Mouse (Mus musculus) heart, embryonic 15.5 days (tissue): ENCODE measurements around the gene A930018P22Rik. TPM values are rescaled to one million over a fixed set of nuclear protein-coding genes. Genes with fewer than 3 reads are reported as not detected.
"Not testable (repeated sequence)": the region's sequence is repeated elsewhere in the genome, so short reads cannot be mapped to it uniquely, and the experiment has no call there.

Experiments used
- ATAC-seq: fragments of 200-750 bp; cut with Nextera tagmentation; replicated peaks from 2 replicates; pipeline ENCODE4 v1.8.0; 2017; ENCODE audit warnings: low read depth, moderate TSS enrichment; ENCODE audit not compliant: insufficient number of reproducible peaks, insufficient read depth, low FRiP score
- H3K27ac ChIP-seq: fragments of 300-500 bp; sonication (generic); 2 replicates; pipeline ENCODE4 v1.5.1; 2015; ENCODE audit warnings: mild to moderate bottlenecking, inconsistent platforms
- H3K27me3 ChIP-seq: fragments of 300-500 bp; sonication (generic); 2 replicates; pipeline ENCODE4 v1.6.1; 2015; ENCODE audit warnings: inconsistent platforms
- H3K36me3 ChIP-seq: fragments of 300-500 bp; sonication (generic); 2 replicates; pipeline ENCODE4 v1.6.1; 2015; ENCODE audit warnings: mild to moderate bottlenecking, inconsistent platforms
- H3K4me1 ChIP-seq: fragments of 300-500 bp; sonication (generic); replicated peaks from 2 replicates; pipeline ENCODE4 v1.6.1; 2015; ENCODE audit warnings: inconsistent platforms
- H3K4me2 ChIP-seq: fragments of 300-500 bp; sonication (generic); 2 replicates; pipeline ENCODE4 v1.6.1; 2015; ENCODE audit warnings: inconsistent platforms, mild to moderate bottlenecking, moderate library complexity
- H3K4me3 ChIP-seq: fragments of 300-500 bp; sonication (generic); 2 replicates; pipeline ENCODE4 v1.5.1; 2015; ENCODE audit warnings: mild to moderate bottlenecking, inconsistent platforms
- H3K9ac ChIP-seq: fragments of 300-500 bp; sonication (generic); 2 replicates; pipeline ENCODE4 v1.6.1; 2015; ENCODE audit warnings: mild to moderate bottlenecking, inconsistent platforms
- H3K9me3 ChIP-seq: fragments of 300-500 bp; sonication (generic); replicated peaks from 2 replicates; pipeline ENCODE4 v1.6.1; 2016; ENCODE audit warnings: inconsistent platforms
- WGBS: fragments of 180-500 bp; shearing (Covaris S2); methylation state at CpG from one replicate; pipeline ENCODE4 v1.1.7; 2015; ENCODE audit warnings: mixed read lengths; 5-methylcytosine and 5-hydroxymethylcytosine counted together
- polyA plus RNA-seq: library from polyadenylated mRNA; unstranded; fragments of >200 nt; fragmentation: Nextera tagmentation; extraction: Ambion mirVana; gene quantifications from 2 replicates; pipeline ENCODE4 v1.2.1, GENCODE M21; 2015

A930018P22Rik gene
- polyA plus RNA-seq, 1 experiment from 2014 or later: 0.37 TPM

DNA sequence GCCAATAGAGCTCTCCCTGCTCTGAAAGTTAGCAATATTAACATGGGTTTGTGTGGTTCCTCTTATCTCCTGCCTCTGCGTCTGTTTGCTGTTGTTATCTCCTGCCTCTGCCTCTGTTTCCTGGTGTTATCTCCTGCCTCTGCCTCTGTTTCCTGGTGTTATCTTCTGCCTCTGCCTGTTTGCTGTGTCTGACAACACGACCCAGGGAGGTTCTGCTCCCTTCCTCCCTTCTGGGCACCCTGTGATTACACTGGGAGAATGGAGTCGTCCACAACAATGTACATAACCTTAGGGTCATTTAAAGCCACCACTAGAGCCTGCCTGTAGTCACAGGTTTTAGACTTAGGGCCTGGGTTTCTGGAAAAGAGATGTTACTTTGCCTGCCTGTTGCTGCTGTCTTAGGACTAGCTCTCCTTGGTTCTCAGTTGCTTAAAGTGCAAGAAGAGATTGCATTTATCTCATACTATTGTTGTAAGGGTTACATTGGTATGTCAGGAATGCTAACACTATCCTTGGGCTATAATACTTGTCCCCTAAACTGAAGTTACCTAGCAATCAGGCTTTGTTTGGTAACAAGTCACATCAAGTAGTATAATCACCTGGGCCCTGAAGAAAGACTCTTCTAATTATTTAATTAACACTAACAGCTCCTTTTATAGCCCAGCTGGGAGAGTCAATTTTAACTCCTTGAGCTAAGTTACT, 23.9 kb upstream of the A930018P22Rik start:
- H3K27ac ChIP-seq: peak overlapping the region; percentile 29
- no peaks in the 10 kb centered on the region for H3K36me3 ChIP-seq
- H3K4me1 ChIP-seq: peaks cover 25% of the 10 kb centered on the region
- H3K9me3 ChIP-seq: no peaks in the 10 kb centered on the region
- no peak overlapping the region for H3K9ac ChIP-seq
- ATAC-seq: no peak
- H3K4me3 ChIP-seq: no peak overlapping the region
- H3K27me3 ChIP-seq: no peaks in the 10 kb centered on the region
- 9% methylated on average over 3 of the region's 3 CpGs for WGBS
- H3K4me2 ChIP-seq: 0 out of 2 replicates have a peak overlapping the region, but pooled peaks have one; percentile 6

DNA sequence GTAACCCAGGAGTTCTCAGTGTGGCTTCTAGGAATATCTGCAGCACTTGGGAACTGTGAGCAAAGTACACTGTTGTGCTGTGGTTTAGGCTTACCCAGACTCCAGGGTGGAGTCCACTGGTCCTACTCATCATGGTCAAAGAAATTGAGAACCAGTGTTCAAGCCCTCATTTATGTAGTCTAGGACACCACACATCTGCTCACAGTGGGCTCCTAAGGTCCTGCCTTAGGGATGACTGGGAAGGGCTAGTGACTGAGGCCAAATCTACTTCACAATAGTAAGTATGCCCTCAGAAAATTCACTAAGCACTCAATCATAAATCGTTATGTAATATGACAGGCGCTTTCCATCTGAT, 23.4 kb upstream of the A930018P22Rik start:
- Histone ChIP-seq H3K27ac (peak overlapping the region; percentile 29; the same call in 1 of the 2 replicates), H3K4me2 (0 out of 2 replicates have a peak overlapping the region, but pooled peaks have one; percentile 6), H3K4me1 (peaks cover 25% of the 10 kb centered on the region), H3K36me3 (no peaks in the 10 kb centered on the region), H3K4me3 (no peak overlapping the region), H3K9ac (no peak overlapping the region), H3K27me3 (no peaks in the 10 kb centered on the region), H3K9me3 (no peaks in the 10 kb centered on the region)
- 88% methylated on average over 2 of the region's 2 CpGs for WGBS
- ATAC-seq: no peak

DNA sequence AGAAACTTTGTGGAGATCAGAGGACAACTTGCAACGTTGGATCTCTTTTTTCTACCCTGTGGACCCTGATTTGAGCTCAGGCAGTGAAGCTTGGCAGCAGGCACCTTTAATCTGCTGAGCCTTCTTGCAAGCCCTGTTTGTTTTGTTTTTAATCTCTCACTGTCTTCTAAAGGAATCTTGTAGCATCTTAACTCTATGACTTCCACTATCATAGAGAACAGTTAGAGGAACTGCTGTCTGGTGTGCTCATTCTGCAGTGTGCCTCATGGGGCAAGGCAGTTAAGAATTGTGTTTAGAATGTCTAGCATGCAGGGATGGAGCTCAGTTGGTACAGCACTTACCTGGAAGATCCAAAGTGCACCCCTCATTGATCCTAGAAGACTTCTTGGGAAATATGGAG, 22.6 kb upstream of the A930018P22Rik start:
- Histone ChIP-seq H3K36me3 (no peaks in the 10 kb centered on the region), H3K27me3 (no peaks in the 10 kb centered on the region), H3K9ac (no peak overlapping the region), H3K27ac (no peak overlapping the region), H3K4me2 (no peak overlapping the region), H3K9me3 (no peaks in the 10 kb centered on the region), H3K4me3 (no peak overlapping the region), H3K4me1 (peaks cover 25% of the 10 kb centered on the region)
- ATAC-seq: no peak
- 58% methylated on average over 1 of the region's 1 CpGs for WGBS

DNA sequence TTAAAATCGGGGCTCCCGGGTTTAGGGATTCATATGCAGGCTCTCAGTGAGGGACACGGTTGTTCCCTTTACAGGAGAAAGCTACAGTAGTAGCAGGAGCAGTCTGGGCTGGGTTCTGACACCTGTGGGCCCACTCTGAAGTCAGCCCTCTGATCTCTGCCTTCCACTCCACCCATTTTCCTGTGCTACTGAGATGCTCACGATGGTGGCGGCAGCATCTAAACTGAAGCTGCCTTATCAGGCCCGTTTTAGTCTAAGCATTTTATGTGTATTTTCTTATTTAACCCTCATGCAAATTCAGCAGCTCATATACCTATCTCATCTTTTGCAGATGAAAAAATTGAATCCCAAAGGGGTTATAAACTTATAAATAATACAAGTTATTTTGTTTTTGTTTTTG, 17.8 kb upstream of the A930018P22Rik start:
- no peak overlapping the region for H3K4me3 ChIP-seq
- no peaks in the 10 kb centered on the region for H3K36me3 ChIP-seq
- no peak overlapping the region for H3K4me2 ChIP-seq
- no peak overlapping the region for H3K27ac ChIP-seq
- no peaks in the 10 kb centered on the region for H3K27me3 ChIP-seq
- H3K9ac ChIP-seq: no peak overlapping the region
- WGBS: 80% methylated on average over 6 of the region's 6 CpGs
- no peaks in the 10 kb centered on the region for H3K9me3 ChIP-seq
- H3K4me1 ChIP-seq: peaks cover 16% of the 10 kb centered on the region
- no peak for ATAC-seq

DNA sequence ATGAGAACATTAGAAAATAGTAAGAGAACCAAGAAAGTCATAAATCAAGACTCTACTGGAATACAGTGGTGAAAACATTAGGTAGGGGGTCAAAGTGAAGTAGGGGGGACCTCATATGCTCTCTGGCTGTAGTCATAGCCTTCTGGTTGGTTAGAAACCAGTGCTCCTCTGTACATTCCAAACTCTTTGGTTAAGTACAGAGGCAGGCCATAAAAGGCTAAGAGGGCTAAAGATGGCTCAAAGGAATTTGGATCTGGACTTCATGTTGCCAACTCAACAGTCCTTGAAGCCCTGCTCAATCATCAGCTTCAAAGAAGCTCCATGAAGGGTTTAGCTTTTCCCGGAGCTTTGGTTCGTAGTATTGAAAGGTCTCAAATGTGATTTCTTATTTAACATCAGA, 13.5 kb upstream of the A930018P22Rik start:
- not testable (repeated sequence) for ATAC-seq, H3K36me3 ChIP-seq, H3K4me1 ChIP-seq, H3K27me3 ChIP-seq, H3K9ac ChIP-seq, H3K4me3 ChIP-seq, H3K4me2 ChIP-seq, H3K9me3 ChIP-seq
- H3K27ac ChIP-seq: peak overlapping the region; percentile 58
- 41% methylated on average over 2 of the region's 2 CpGs for WGBS

DNA sequence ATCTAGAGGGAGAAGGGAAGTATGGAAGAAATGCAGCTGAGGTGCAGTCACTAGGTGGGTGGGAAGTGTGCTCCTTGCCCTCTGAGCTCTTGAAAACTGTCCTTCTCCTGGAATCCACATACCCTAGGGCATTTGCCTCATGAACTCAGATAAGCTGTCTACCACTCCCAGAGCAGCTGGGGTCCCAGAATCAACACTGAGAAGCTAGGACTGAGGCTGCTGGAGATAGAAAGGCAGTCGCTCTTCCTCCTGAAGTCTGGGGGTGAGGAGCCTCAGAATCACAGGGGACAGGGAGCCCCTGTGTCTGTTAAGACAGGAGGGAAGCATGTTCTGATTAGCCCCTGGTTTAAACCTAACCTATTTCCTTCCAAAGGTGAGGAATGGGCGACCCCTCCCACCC, 13.0 kb upstream of the A930018P22Rik start:
- no peaks in the 10 kb centered on the region for H3K9me3 ChIP-seq
- H3K27ac ChIP-seq: peak overlapping the region; percentile 58
- no peaks in the 10 kb centered on the region for H3K36me3 ChIP-seq
- ATAC-seq: no peak; the same call in 1 of the 2 replicates
- H3K4me2 ChIP-seq: no peak overlapping the region
- no peaks in the 10 kb centered on the region for H3K27me3 ChIP-seq
- 42% methylated on average over 2 of the region's 2 CpGs for WGBS
- H3K9ac ChIP-seq: no peak overlapping the region
- peaks cover 8% of the 10 kb centered on the region for H3K4me1 ChIP-seq
- no peak overlapping the region for H3K4me3 ChIP-seq

DNA sequence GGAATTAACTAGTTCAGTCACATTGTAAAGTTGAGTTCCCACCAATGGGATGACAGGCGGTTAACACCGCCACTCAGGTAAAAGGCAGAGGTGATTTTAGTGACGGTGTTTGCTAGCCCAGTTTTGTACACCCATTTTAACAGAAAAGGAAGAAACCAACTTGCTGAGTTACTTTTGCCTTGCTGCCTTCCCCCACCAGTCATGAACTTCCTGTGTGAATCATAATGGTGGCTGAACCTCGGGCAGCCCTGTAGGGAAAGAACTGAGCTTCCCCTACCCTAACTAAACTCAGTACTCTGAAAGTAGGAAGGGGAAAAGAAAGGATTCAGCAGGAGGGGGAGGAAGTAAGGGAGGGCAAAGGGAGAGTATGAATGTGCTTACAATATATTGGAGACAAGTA, 12.5 kb upstream of the A930018P22Rik start:
- no peak for ATAC-seq
- no peaks in the 10 kb centered on the region for H3K27me3 ChIP-seq
- H3K27ac ChIP-seq: peak overlapping the region; percentile 58
- peaks cover 8% of the 10 kb centered on the region for H3K4me1 ChIP-seq
- no peak overlapping the region for H3K4me2 ChIP-seq
- no peak overlapping the region for H3K9ac ChIP-seq
- H3K9me3 ChIP-seq: no peaks in the 10 kb centered on the region
- WGBS: 81% methylated on average over 4 of the region's 4 CpGs
- H3K4me3 ChIP-seq: no peak overlapping the region
- no peaks in the 10 kb centered on the region for H3K36me3 ChIP-seq

DNA sequence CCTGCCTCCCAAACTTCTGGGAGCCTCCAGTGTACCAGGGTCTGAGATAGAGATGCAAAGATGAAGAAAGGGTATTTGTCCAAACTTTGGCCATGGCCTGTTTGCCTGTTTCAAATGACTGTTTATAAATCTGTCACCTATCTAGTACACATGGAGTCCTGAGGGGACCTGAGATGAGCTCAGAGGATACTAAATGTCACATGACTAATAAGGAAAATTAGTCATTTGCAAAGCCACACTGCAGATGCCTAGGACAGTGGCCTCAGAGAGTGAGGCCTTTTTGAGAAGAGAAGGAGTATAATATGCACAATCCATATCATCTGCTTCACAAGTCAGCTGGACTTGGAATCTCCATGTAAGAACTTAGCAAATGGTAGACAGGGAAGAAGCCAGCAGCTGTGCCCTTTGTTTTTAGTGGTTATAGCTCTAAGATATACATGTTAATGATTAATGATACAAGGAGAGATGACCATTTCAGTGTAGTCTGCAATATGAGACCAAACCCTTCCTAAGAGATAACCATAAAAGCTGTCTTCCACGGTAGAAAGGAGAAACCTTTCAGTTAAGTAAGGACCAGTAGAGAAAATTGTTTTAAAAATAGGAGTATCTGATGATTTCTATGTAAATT, 11.3 kb upstream of the A930018P22Rik start:
- H3K4me3 ChIP-seq, H3K4me2 ChIP-seq, H3K9ac ChIP-seq, H3K4me1 ChIP-seq, H3K27me3 ChIP-seq, H3K27ac ChIP-seq, ATAC-seq, H3K9me3 ChIP-seq, H3K36me3 ChIP-seq: not testable (repeated sequence)
- no CpG with 5 or more reads among the region's 1 CpGs for WGBS

DNA sequence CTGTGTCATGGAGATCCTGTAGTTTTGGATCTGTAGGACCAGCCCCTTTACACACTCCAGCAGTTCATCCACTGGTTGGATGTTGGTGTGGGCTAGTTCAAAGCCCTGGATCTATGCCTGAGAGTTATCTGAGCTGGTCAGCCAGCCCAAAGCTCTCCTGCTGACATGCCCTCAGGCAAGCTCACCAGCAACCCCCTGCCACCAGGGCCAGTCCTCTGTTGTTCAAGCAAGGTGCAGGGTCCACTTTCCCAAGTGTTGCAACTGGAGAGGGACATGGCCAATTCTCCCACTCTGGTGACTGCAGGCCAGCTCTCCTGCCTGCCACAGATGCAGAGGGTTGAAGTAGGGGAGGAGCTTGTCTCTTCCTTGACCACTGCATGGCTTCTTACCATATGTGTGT, 9.0 kb upstream of the A930018P22Rik start:
- H3K4me3 ChIP-seq, H3K27ac ChIP-seq, H3K27me3 ChIP-seq, H3K9ac ChIP-seq, ATAC-seq, H3K4me2 ChIP-seq, H3K4me1 ChIP-seq, H3K9me3 ChIP-seq, H3K36me3 ChIP-seq: not testable (repeated sequence)

DNA sequence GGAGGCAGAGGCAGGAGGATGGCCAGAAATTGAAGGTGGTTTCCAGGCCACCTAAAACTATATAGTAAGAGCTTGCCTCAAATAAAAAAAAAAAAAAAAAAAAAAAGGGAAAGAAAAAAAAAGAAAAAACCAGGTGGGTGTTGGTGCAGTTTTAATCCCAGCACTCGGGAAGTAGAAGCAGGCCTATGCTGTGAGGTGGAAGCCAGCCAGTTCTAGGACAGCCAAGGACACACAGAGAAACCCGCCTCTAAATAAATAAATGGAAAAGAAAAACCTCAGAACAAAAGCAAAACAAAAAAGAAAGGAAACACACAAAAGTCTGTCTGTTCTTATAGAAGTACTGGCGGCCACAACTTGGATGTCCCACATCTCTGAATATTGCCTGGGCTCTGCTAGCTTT, 7.7 kb upstream of the A930018P22Rik start:
- 78% methylated on average over 3 of the region's 3 CpGs for WGBS

DNA sequence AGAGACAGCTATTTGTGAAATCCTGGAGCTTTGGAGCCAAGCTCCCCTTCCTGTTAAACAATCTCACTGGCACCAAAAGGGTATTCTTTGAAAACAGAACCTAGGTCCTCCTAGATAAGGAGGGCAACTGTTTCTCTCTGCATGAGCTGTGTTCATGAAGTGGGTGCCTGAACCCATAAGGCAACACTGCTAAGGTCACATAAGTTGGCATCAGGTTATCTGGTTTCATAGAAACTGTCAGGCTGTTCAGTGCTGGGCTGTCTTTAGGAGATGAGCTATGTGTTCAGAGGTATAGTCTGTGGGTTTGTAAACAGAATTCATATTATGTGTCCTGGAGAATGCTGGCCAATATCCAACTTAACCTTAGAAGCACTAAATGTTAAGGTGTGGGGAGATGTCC, 5.4 kb upstream of the A930018P22Rik start:
- ATAC-seq, H3K4me3 ChIP-seq, H3K9ac ChIP-seq, H3K27me3 ChIP-seq, H3K4me2 ChIP-seq, H3K27ac ChIP-seq, H3K9me3 ChIP-seq, H3K36me3 ChIP-seq: not testable (repeated sequence)
- peaks cover 27% of the 10 kb centered on the region for H3K4me1 ChIP-seq

More for the DNA sequence above, 7.7 kb upstream of the A930018P22Rik start:
- Histone ChIP-seq H3K9me3 (no peaks in the 10 kb centered on the region), H3K36me3 (no peaks in the 10 kb centered on the region), H3K9ac (no peak overlapping the region), H3K4me1 (peaks cover 7% of the 10 kb centered on the region), H3K27ac (no peak overlapping the region), H3K4me3 (no peak overlapping the region), H3K4me2 (no peak overlapping the region), H3K27me3 (no peaks in the 10 kb centered on the region)
- ATAC-seq: no peak

DNA sequence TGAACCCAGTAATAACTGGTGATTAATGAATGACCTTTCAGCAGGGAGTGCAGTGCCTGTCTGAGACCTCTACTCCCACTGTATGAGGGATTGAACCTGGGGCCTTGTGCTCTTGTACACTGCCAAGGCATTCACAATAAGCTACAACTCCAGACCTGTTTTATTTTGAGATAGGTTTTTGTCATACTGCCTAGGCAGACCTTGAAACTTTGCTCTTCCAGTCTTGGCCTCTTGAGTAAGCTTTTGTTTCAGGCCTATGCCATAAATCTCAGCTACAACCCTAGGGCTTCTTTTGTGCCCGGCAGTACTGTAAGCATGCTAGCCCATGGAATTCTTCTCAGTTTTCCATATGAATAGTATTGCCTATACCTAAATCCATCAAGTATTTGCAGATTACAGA, 3.5 kb upstream of the A930018P22Rik start:
- 80% methylated on average over 1 of the region's 1 CpGs for WGBS
- H3K36me3 ChIP-seq: no peaks in the 10 kb centered on the region
- no peak overlapping the region for H3K9ac ChIP-seq
- H3K4me1 ChIP-seq: peaks cover 43% of the 10 kb centered on the region
- no peaks in the 10 kb centered on the region; the same call in 1 of the 2 replicates for H3K27me3 ChIP-seq
- H3K9me3 ChIP-seq: no peaks in the 10 kb centered on the region
- H3K4me2 ChIP-seq: no peak overlapping the region
- no peak overlapping the region for H3K4me3 ChIP-seq
- no peak for ATAC-seq
- H3K27ac ChIP-seq: no peak overlapping the region
